Comparison of ENCODE assay signal across 7 mouse cellular contexts in genomic region chr7:4445216-4445791, GRCm38 (mm10). TPM values are rescaled to one million over a fixed set of nuclear protein-coding genes. Genes with fewer than 3 reads are reported as not detected.
DNase-seq lines count a peak whose midpoint lies in the region; ATAC-seq lines count a peak whose summit lies in the region.

Rdh13 (minus strand) TSS chr7:4445649.

- peaks cover 8% of the 10 kb centered on the region; the same call in 1 of the 2 replicates for H3K4me1 ChIP-seq in intestine, embryonic 15.5 days (replicated peaks)
- H3K4me1 ChIP-seq in midbrain, embryonic 10.5 days = peaks cover 11% of the 10 kb centered on the region

- ATAC-seq in intestine, embryonic 15.5 days = peak; percentile 98

- DNase-seq in adrenal gland, adult 2 months = peak; percentile 93
- DNase-seq in embryo, embryonic 11.5 days (ENCODE audit: low read depth, low spot score) = peak; percentile 76
- peak; percentile 78 to 84 for DNase-seq in gastrocnemius, postnatal 36 days
- DNase-seq in left cerebral cortex, postnatal 25 days (ENCODE audit: low spot score in 2 of 2) = peak; percentile 92 to 95
- DNase-seq in midbrain, embryonic 10.5 days (ENCODE audit: low spot score) = peak; percentile 89
- peak; percentile 81 for DNase-seq in right cerebral cortex, postnatal 4 days

- H3K4me3 ChIP-seq in intestine, embryonic 15.5 days (replicated peaks) = peak within 1 kb of the TSS; percentile 82
- H3K4me3 ChIP-seq in midbrain, embryonic 10.5 days = peak within 1 kb of the TSS; percentile 76

- under 1% methylated on average over 35 of the region's 35 CpGs for WGBS in intestine, embryonic 15.5 days
- 0% methylated on average over 35 of the region's 35 CpGs for WGBS in midbrain, embryonic 10.5 days

- intact Hi-C loops in gastrocnemius, postnatal 36 days (cut with DNase I) = loop anchor here (5.0 kb wide), 1 partner anchor 357 kb away; no protein-coding TSS in a partner anchor
- intact Hi-C loops in left cerebral cortex, postnatal 25 days (cut with DNase I) = no loop called here

- peaks cover 24% of the 10 kb centered on the region for H3K36me3 ChIP-seq in intestine, embryonic 15.5 days
- H3K36me3 ChIP-seq in midbrain, embryonic 10.5 days = peaks cover 40% of the 10 kb centered on the region

- H3K27me3 ChIP-seq in intestine, embryonic 15.5 days (replicated peaks) = no peaks in the 10 kb centered on the region
- H3K27me3 ChIP-seq in midbrain, embryonic 10.5 days (ENCODE audit: low read depth, poor library complexity, severe bottlenecking) = no peaks in the 10 kb centered on the region

- H3K9ac ChIP-seq in intestine, embryonic 15.5 days = peak within 1 kb of the TSS; percentile 78

- no peaks in the 10 kb centered on the region for H3K9me3 ChIP-seq in intestine, embryonic 15.5 days
- H3K9me3 ChIP-seq in midbrain, embryonic 10.5 days (replicated peaks) = no peaks in the 10 kb centered on the region

- H3K27ac ChIP-seq in intestine, embryonic 15.5 days = peak within 1 kb of the TSS; percentile 85
- H3K27ac ChIP-seq in midbrain, embryonic 10.5 days (replicated peaks) = peak within 1 kb of the TSS; percentile 86

- H3K4me2 ChIP-seq in intestine, embryonic 15.5 days (replicated peaks) = peak within 1 kb of the TSS; percentile 67

RNA-seq across cellular contexts. Expression of gene Rdh13, which starts in this region (rescaled TPM):
- total RNA-seq in adrenal gland, adult 2 months (2021) = 10 to 100 TPM; 17.5 to 19.7 TPM
- polyA plus RNA-seq in adrenal gland, adult 2 months (2012; rRNA removed) = 11.5 and 13.1 TPM in 2 replicates
- total RNA-seq in gastrocnemius, postnatal 36 days (2021) = 10 to 100 TPM; 13.4 to 15.4 TPM
- 28.7 and 28.9 TPM in 2 replicates for polyA plus RNA-seq in intestine, embryonic 15.5 days (2015; fragmentation: Nextera tagmentation; extraction: Ambion mirVana)
- total RNA-seq in left cerebral cortex, postnatal 25 days (2021) = 10 to 100 TPM; 22.5 to 24.1 TPM
- polyA plus RNA-seq in midbrain, embryonic 10.5 days (2016; fragmentation: Nextera tagmentation; extraction: Ambion mirVana) = 34.9 and 35.8 TPM in 2 replicates

Comparison
In these comparisons a context has a peak if more than half of its experiments do, and no peak if none do; other contexts are left out.
1. Peak in every context shown above with its lines: DNase-seq, ATAC-seq, H3K4me3 ChIP-seq and H3K27ac ChIP-seq.